Mouse (Mus musculus): ENCODE measurements at regions not wholly inside any gene's neighbourhood (a gene's known extent, or its start where the extent isn't known, plus 50 kb on each side); places are given as distances from the start of the nearest gene placed in this dataset.
A peak's percentile ranks its signal among the peaks of the same experiment; 100 is the strongest.
"Not testable (repeated sequence)": the region's sequence is repeated elsewhere in the genome, so short reads cannot be mapped to it uniquely, and the experiment has no call there.

DNA sequence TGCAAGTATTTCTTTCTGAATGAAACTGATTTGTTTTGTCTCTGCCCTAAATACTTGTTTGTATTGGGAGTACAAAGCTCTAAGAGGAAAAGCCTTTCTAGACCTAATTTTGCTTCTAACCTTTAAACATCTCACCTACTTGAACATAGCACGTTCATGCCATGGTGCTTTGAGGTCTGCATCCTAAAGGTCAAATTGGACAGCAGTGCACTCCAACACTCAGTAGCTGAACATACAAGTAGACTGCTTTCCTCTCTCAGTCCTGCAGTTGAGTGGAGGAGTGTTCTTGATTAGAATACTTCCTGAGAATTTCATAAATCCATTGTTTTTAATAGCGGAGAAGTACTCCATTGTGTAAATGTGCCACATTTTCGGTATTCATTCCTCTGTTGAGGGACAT is 1397.2 kb upstream of the 1700008P02Rik start:
- ATAC-seq (ENCODE audit: low FRiP score, low read depth) = no peak
- no peak overlapping the region for H3K27ac ChIP-seq
- no peaks in the 10 kb centered on the region for H3K27me3 ChIP-seq
- WGBS = 84% methylated on average over 3 of the region's 3 CpGs
- no peak overlapping the region for H3K4me2 ChIP-seq (replicated peaks)
- no peaks in the 10 kb centered on the region for H3K4me1 ChIP-seq
- H3K4me3 ChIP-seq = no peak overlapping the region
- H3K36me3 ChIP-seq = no peaks in the 10 kb centered on the region
- H3K9ac ChIP-seq = no peak overlapping the region
- H3K9me3 ChIP-seq = peaks cover 9% of the 10 kb centered on the region; the same call in 1 of the 2 replicates

GRCm38 (mm10) chr3:8016945-8017344 is 1396.7 kb upstream of the 1700008P02Rik start:
- Histone ChIP-seq H3K9me3 (peaks cover 9% of the 10 kb centered on the region; the same call in 1 of the 2 replicates), H3K4me3 (no peak overlapping the region), H3K4me1 (no peaks in the 10 kb centered on the region), H3K9ac (no peak overlapping the region), H3K4me2 (replicated peaks) (no peak overlapping the region), H3K27me3 (no peaks in the 10 kb centered on the region), H3K36me3 (no peaks in the 10 kb centered on the region), H3K27ac (no peak overlapping the region)
- ATAC-seq (ENCODE audit: low FRiP score, low read depth) = no peak

- ATAC-seq (ENCODE audit: low FRiP score, low read depth) = no peak
- H3K36me3 ChIP-seq = no peaks in the 10 kb centered on the region
- H3K4me2 ChIP-seq (replicated peaks) = no peak overlapping the region
- no peaks in the 10 kb centered on the region for H3K9me3 ChIP-seq
- no peak overlapping the region for H3K4me3 ChIP-seq
- WGBS = 81% methylated on average over 4 of the region's 4 CpGs
- H3K4me1 ChIP-seq = no peaks in the 10 kb centered on the region
- H3K27ac ChIP-seq = no peak overlapping the region
- H3K27me3 ChIP-seq = no peaks in the 10 kb centered on the region
- H3K9ac ChIP-seq = no peak overlapping the region
Measured at GRCm38 (mm10) chr3:8009966-8010365, 1389.7 kb upstream of the 1700008P02Rik start.

GRCm38 (mm10) chr3:8006708-8007395 is 1386.6 kb upstream of the 1700008P02Rik start:
- Histone ChIP-seq H3K27me3 (no peaks in the 10 kb centered on the region), H3K4me3 (no peak overlapping the region), H3K9ac (no peak overlapping the region), H3K9me3 (no peaks in the 10 kb centered on the region), H3K27ac (no peak overlapping the region), H3K36me3 (no peaks in the 10 kb centered on the region), H3K4me1 (no peaks in the 10 kb centered on the region), H3K4me2 (replicated peaks) (no peak overlapping the region)
- 59% methylated on average over 10 of the region's 10 CpGs for WGBS
- ATAC-seq (ENCODE audit: low FRiP score, low read depth) = peak; percentile 71

- no peaks in the 10 kb centered on the region for H3K27me3 ChIP-seq
- H3K36me3 ChIP-seq = no peaks in the 10 kb centered on the region
- no peak for ATAC-seq (ENCODE audit: low FRiP score, low read depth)
- no peak overlapping the region for H3K4me2 ChIP-seq (replicated peaks)
- no peak overlapping the region for H3K9ac ChIP-seq
- no peak overlapping the region for H3K27ac ChIP-seq
- H3K9me3 ChIP-seq = no peaks in the 10 kb centered on the region
- no peaks in the 10 kb centered on the region for H3K4me1 ChIP-seq
- no peak overlapping the region for H3K4me3 ChIP-seq
- WGBS = 65% methylated on average over 5 of the region's 5 CpGs
Measured at GRCm38 (mm10) chr3:8006273-8006672, 1386.0 kb upstream of the 1700008P02Rik start.

- not testable (repeated sequence) for H3K9me3 ChIP-seq; H3K4me3 ChIP-seq; H3K4me1 ChIP-seq; H3K36me3 ChIP-seq; H3K27me3 ChIP-seq; H3K27ac ChIP-seq; ATAC-seq (ENCODE audit: low FRiP score, low read depth); H3K4me2 ChIP-seq (replicated peaks); H3K9ac ChIP-seq
- 83% methylated on average over 2 of the region's 2 CpGs for WGBS
Measured at GRCm38 (mm10) chr3:8005684-8006083, 1385.4 kb upstream of the 1700008P02Rik start.

DNA sequence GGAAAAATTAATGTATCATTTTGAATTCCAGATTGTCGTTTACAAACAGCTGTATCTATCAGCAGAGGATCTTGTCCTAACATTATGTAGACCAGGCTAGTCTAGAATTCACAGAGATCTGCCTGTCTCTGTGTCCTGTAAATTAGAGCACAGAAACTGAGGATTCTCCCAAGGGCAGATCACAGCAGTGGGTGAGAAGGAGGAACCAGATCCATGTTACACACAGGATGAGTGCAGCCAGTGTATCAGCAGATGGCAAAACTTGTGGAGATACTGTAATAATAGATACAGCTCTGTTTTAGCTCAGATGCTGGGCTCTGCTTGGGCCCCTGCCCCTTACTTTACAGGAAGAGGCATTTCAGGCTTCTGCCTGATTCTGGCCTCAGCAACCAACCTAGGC is 1384.0 kb upstream of the 1700008P02Rik start:
- Histone ChIP-seq H3K9me3 (no peaks in the 10 kb centered on the region), H3K4me3 (no peak overlapping the region), H3K9ac (no peak overlapping the region), H3K4me1 (no peaks in the 10 kb centered on the region), H3K27ac (no peak overlapping the region), H3K36me3 (no peaks in the 10 kb centered on the region), H3K4me2 (replicated peaks) (no peak overlapping the region), H3K27me3 (no peaks in the 10 kb centered on the region)
- ATAC-seq (ENCODE audit: low FRiP score, low read depth) = no peak
- 93% methylated on average over 1 of the region's 1 CpGs for WGBS

- 82% methylated on average over 4 of the region's 4 CpGs for WGBS
- H3K4me2 ChIP-seq (replicated peaks) = no peak overlapping the region
- no peak overlapping the region for H3K4me3 ChIP-seq
- ATAC-seq (ENCODE audit: low FRiP score, low read depth) = no peak
- H3K9ac ChIP-seq = no peak overlapping the region
- no peaks in the 10 kb centered on the region for H3K4me1 ChIP-seq
- H3K36me3 ChIP-seq = no peaks in the 10 kb centered on the region
- no peaks in the 10 kb centered on the region for H3K27me3 ChIP-seq
- H3K27ac ChIP-seq = no peak overlapping the region
- no peaks in the 10 kb centered on the region for H3K9me3 ChIP-seq
Measured at GRCm38 (mm10) chr3:8001027-8001426, 1380.8 kb upstream of the 1700008P02Rik start.

GRCm38 (mm10) chr3:7992322-7992721 is 1372.1 kb upstream of the 1700008P02Rik start:
- no peak overlapping the region for H3K4me3 ChIP-seq
- 0 out of 2 replicates have a peak, but pooled peaks have one; percentile 28 for ATAC-seq (ENCODE audit: low FRiP score, low read depth)
- H3K9me3 ChIP-seq = no peaks in the 10 kb centered on the region
- no peaks in the 10 kb centered on the region for H3K4me1 ChIP-seq
- WGBS = 78% methylated on average over 2 of the region's 2 CpGs
- H3K9ac ChIP-seq = no peak overlapping the region
- no peaks in the 10 kb centered on the region for H3K27me3 ChIP-seq
- no peak overlapping the region for H3K4me2 ChIP-seq (replicated peaks)
- H3K36me3 ChIP-seq = no peaks in the 10 kb centered on the region
- H3K27ac ChIP-seq = no peak overlapping the region

DNA sequence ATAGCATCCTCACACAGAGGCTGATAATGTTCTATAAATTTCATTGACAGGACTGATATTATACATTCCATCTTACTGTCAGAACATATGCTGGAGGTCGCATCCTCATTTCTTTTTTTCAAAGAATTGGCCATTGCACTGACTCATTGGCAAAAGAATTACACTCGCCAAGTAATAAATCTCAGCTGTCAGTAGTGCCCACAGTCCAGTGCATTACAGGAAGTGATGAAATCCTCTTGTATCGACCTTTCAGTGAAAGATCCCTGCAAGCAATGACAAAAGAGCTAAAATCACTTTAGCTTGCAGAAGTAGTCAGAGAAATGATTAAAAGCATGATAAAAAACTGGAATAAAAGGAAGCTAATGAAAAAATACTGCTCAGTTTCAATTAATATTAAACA is 1353.0 kb upstream of the 1700008P02Rik start:
- Histone ChIP-seq H3K4me2 (replicated peaks) (no peak overlapping the region), H3K4me1 (no peaks in the 10 kb centered on the region), H3K9me3 (no peaks in the 10 kb centered on the region), H3K9ac (no peak overlapping the region), H3K27ac (no peak overlapping the region), H3K36me3 (no peaks in the 10 kb centered on the region), H3K27me3 (no peaks in the 10 kb centered on the region), H3K4me3 (no peak overlapping the region)
- 63% methylated on average over 3 of the region's 3 CpGs for WGBS
- ATAC-seq (ENCODE audit: low FRiP score, low read depth) = no peak

GRCm38 (mm10) chr3:7953911-7954310 is 1333.7 kb upstream of the 1700008P02Rik start:
- H3K36me3 ChIP-seq = no peaks in the 10 kb centered on the region
- H3K9me3 ChIP-seq = no peaks in the 10 kb centered on the region
- H3K27ac ChIP-seq = no peak overlapping the region
- H3K27me3 ChIP-seq = no peaks in the 10 kb centered on the region
- H3K4me1 ChIP-seq = no peaks in the 10 kb centered on the region
- no peak for ATAC-seq (ENCODE audit: low FRiP score, low read depth)
- no peak overlapping the region for H3K4me2 ChIP-seq (replicated peaks)
- no peak overlapping the region for H3K4me3 ChIP-seq
- H3K9ac ChIP-seq = no peak overlapping the region
- 98% methylated on average over 1 of the region's 1 CpGs for WGBS

- peak; percentile 97 for ATAC-seq (ENCODE audit: low FRiP score, low read depth)
- no peak overlapping the region for H3K27ac ChIP-seq
Measured at GRCm38 (mm10) chr3:7943646-7944381, 1323.6 kb upstream of the 1700008P02Rik start.

More at GRCm38 (mm10) chr3:7943646-7944381, 1323.6 kb upstream of the 1700008P02Rik start:
- WGBS = 6% methylated on average over 8 of the region's 8 CpGs
- Histone ChIP-seq H3K4me1 (peaks cover 9% of the 10 kb centered on the region), H3K4me2 (replicated peaks) (peak overlapping the region; percentile 41), H3K9ac (no peak overlapping the region), H3K36me3 (no peaks in the 10 kb centered on the region), H3K27me3 (0 out of 2 replicates have a peak, but pooled peaks cover 3% of the 10 kb centered on the region), H3K9me3 (0 out of 2 replicates have a peak, but pooled peaks cover 3% of the 10 kb centered on the region), H3K4me3 (peak overlapping the region; percentile 7; the same call in 1 of the 2 replicates)

Data from limb, embryonic 13.5 days (tissue).